Mouse (Mus musculus) heart, embryonic 11.5 days (tissue): ENCODE measurements around the gene Sap30l. TPM values are rescaled to one million over a fixed set of nuclear protein-coding genes. Genes with fewer than 3 reads are reported as not detected.

Experiments
- ATAC-seq: fragments of 200-750 bp; cut with Nextera tagmentation; replicated peaks from 2 replicates; pipeline ENCODE4 v1.8.0; 2017; ENCODE audit warnings: moderate library complexity; ENCODE audit not compliant: insufficient number of reproducible peaks, low FRiP score, low TSS enrichment
- H3K27ac ChIP-seq: fragments of 300-500 bp; sonication (generic); 2 replicates; pipeline ENCODE4 v1.5.1; 2014; ENCODE audit warnings: mild to moderate bottlenecking, low read depth, low read length
- H3K27me3 ChIP-seq: fragments of 300-500 bp; sonication (generic); 2 replicates; pipeline ENCODE4 v1.6.1; 2014; ENCODE audit warnings: mild to moderate bottlenecking, low read length, mixed read lengths; ENCODE audit not compliant: control insufficient read depth, insufficient read depth
- H3K36me3 ChIP-seq: fragments of 300-500 bp; sonication (generic); 2 replicates; pipeline ENCODE4 v1.6.1; 2014; ENCODE audit warnings: mild to moderate bottlenecking, low read length, moderate library complexity, mixed read lengths; ENCODE audit not compliant: control insufficient read depth, insufficient read depth
- H3K4me1 ChIP-seq: fragments of 300-500 bp; sonication (generic); 2 replicates; pipeline ENCODE4 v1.6.1; 2014; ENCODE audit warnings: low read length; ENCODE audit not compliant: control insufficient read depth, insufficient read depth
- H3K4me2 ChIP-seq: fragments of 300-500 bp; sonication (generic); 2 replicates; pipeline ENCODE4 v1.6.1; 2014; ENCODE audit warnings: mild to moderate bottlenecking, moderate library complexity
- H3K4me3 ChIP-seq: fragments of 300-500 bp; sonication (generic); 2 replicates; pipeline ENCODE4 v1.5.1; 2014; ENCODE audit warnings: low read depth, low read length
- H3K9ac ChIP-seq: fragments of 300-500 bp; sonication (generic); 2 replicates; pipeline ENCODE4 v1.6.1; 2014; ENCODE audit warnings: mild to moderate bottlenecking, low read depth, low read length, moderate library complexity
- H3K9me3 ChIP-seq: fragments of 300-500 bp; sonication (generic); replicated peaks from 2 replicates; pipeline ENCODE4 v1.6.1; 2016; ENCODE audit warnings: low read length; ENCODE audit not compliant: control insufficient read depth
- WGBS: fragments of 180-500 bp; shearing (Covaris S2); extraction: QIAGEN DNeasy Blood & Tissue Kit; methylation state at CpG from one replicate; pipeline ENCODE4 v1.1.7; 2014; ENCODE audit not compliant: insufficient replicate concordance; 5-methylcytosine and 5-hydroxymethylcytosine counted together
- polyA plus RNA-seq: library from polyadenylated mRNA; unstranded; fragments of >200 nt; fragmentation: Nextera tagmentation; extraction: Ambion mirVana; gene quantifications from 2 replicates; pipeline ENCODE4 v1.2.1, GENCODE M21; 2014

Sap30l gene
- polyA plus RNA-seq: 10.7 and 10.8 TPM in 2 replicates

DNA sequence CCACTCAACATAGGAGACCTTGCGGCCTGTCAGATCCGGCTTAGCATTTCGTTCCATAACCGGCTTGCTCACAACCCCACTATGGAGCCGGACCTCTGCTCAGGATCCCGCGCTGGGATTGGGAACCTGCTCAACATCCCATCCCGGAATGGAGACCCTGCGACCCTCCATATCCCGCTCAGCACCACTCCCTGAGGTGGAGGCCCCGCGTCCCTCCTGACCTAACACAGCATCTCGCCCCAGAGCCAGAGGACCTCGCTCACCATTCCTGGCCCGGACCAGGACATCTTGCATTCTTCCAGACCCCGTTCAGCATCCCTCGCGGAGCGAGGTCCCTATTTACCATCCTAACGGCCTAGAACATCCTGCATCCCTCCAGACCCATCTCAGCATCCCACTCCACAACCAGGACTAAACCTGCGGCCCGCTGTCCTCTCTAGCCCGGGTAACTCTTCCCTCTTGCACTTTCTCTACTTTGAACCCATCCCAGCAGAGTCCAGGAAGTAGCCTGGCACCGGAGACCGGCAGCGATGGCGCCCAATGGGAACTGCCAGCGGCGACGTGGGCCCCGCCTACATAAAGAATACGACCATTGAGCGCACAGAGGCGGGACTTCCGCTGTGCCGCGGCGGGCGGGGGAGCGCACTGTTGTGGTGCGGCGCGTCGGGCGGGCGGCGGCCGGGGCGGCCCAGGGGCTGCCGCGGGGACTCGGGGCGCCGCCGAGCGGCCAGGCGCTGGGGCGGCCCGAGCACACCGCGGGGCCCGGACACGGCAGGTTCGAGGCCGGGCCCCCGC lies at the start of gene Sap30l:
Gene Sap30l, plus strand, starts transcription at position 667 of the 795 bp plus-strand sequence.
- peak within 1 kb of the TSS; percentile 86 for H3K4me3 ChIP-seq

DNA sequence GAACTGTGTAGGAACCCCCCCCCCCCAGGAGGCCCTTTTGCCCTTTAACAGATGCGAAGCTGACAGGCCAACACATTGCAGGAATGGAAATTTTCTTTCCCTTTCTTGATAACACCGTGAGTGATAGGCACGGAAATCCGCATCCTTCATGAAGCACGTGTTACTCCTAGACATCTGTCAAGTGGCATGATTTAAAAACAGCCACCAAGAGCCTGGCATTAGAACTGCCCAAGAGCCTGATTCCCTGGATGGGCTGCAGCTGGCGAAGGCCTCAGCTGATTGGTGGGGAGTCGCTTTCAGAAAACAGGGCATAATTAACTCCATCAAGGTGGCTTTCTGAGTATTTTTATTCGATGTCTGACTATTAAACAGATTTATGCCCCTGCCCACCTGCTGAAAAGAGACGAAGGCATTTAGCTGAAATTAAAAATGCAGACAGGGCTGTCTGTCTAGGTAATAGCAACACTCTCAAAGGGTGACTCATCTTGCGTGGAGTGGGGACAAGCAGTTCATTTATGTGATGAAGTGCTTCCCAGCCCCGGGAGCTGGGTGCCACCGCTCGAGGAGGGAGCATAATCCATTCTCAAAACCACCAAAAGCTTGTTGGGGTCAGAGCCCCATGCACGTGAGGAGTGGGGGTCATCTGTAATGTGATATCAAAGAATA lies 47.8 kb upstream of the Sap30l start:
- Histone ChIP-seq H3K27ac (no peak overlapping the region), H3K36me3 (no peaks in the 10 kb centered on the region), H3K9ac (no peak overlapping the region), H3K4me2 (no peak overlapping the region), H3K4me1 (peaks cover 39% of the 10 kb centered on the region), H3K9me3 (no peaks in the 10 kb centered on the region), H3K4me3 (no peak overlapping the region), H3K27me3 (no peaks in the 10 kb centered on the region)
- peak; percentile 39; the same call in 1 of the 2 replicates for ATAC-seq
- 50% methylated on average over 14 of the region's 14 CpGs for WGBS

More for the DNA sequence above, at the start of gene Sap30l:
- no peaks in the 10 kb centered on the region for H3K36me3 ChIP-seq
- peak within 1 kb of the TSS; percentile 80 for H3K27ac ChIP-seq
- peaks cover 18% of the 10 kb centered on the region for H3K4me1 ChIP-seq
- H3K9ac ChIP-seq: peak within 1 kb of the TSS; percentile 86
- under 1% methylated on average over 66 of the region's 66 CpGs for WGBS
- peak; percentile 93 for ATAC-seq
- no peaks in the 10 kb centered on the region for H3K9me3 ChIP-seq
- H3K4me2 ChIP-seq: peak within 1 kb of the TSS; percentile 74
- H3K27me3 ChIP-seq: no peaks in the 10 kb centered on the region

DNA sequence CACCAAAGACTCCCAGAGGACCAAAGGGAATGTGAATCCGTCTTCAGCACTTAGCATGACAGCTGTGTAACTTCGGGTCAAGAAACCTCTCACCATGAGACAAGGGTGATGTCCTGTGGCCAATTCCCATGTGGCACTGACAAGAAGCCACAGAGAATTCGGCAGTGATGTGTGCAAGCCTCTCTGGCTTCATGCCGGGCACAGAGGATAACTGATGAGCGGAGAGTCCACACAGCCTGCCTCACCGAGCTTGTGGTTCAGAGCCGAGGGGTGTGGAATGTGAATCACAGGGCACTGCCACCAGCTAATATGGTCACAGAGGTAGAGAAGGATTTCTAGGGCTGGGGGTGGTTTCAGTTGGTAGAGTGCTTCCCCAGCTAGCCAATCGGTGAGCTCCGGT lies 42.8 kb upstream of the Sap30l start:
- Histone ChIP-seq H3K4me2 (no peak overlapping the region), H3K4me3 (no peak overlapping the region), H3K9ac (no peak overlapping the region), H3K27me3 (no peaks in the 10 kb centered on the region), H3K9me3 (no peaks in the 10 kb centered on the region), H3K4me1 (peaks cover 4% of the 10 kb centered on the region), H3K36me3 (no peaks in the 10 kb centered on the region; the same call in 1 of the 2 replicates), H3K27ac (no peak overlapping the region)
- WGBS: 74% methylated on average over 9 of the region's 9 CpGs
- no peak for ATAC-seq

DNA sequence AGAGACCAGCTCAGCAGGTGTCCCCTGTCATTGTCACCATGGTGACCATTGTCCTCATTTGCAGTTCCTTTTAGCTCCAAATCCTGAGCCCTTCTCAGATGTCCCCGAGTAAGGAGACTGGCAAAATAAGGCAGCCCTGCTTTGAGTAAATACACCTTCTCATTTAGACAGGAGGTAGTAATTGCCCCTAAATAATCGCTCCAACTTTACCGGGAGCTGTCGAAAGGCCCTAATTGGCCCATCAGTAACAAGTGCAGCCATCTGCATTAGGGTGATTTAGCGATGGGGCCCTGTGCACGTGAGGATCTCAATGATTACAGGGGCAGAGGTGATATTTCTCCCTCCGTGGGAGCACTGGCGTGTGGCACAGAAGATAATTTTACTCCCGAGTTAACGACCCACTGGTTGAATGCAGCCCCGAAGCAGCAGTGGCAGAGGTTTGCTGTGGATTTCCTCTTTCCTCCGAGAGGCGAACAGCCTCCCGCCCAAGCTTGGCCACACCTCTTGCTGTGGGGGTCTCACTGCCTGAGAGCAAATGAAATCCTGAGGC lies 40.9 kb upstream of the Sap30l start:
- H3K36me3 ChIP-seq: no peaks in the 10 kb centered on the region; the same call in 1 of the 2 replicates
- H3K4me2 ChIP-seq: no peak overlapping the region
- H3K27ac ChIP-seq: no peak overlapping the region
- no peak for ATAC-seq
- no peak overlapping the region for H3K9ac ChIP-seq
- no peaks in the 10 kb centered on the region for H3K27me3 ChIP-seq
- H3K4me1 ChIP-seq: no peaks in the 10 kb centered on the region
- H3K9me3 ChIP-seq: no peaks in the 10 kb centered on the region
- 27% methylated on average over 14 of the region's 14 CpGs for WGBS
- H3K4me3 ChIP-seq: no peak overlapping the region

DNA sequence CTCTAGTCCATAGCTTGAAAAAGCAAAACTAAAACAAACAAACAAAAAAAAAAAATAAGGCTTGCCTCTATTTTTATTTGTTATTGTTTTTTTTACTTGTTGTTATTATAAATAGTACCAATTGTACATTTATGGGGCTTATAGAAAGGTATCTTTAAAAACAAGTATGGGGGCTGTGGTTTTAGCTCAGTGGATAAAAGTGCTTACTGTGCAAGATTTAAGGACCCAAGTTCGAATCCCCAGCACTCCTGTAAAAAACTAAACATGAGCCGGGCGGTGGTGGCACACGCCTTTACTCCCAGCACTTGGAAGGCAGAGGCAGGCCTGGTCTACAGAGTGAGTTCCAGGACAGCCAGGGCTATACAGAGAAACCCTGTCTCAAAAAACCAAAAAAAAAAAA lies 40.1 kb upstream of the Sap30l start:
- H3K27me3 ChIP-seq: no peaks in the 10 kb centered on the region
- ATAC-seq: no peak
- H3K9me3 ChIP-seq: no peaks in the 10 kb centered on the region
- H3K4me1 ChIP-seq: no peaks in the 10 kb centered on the region
- no peak overlapping the region for H3K4me3 ChIP-seq
- H3K36me3 ChIP-seq: no peaks in the 10 kb centered on the region; the same call in 1 of the 2 replicates
- no peak overlapping the region for H3K27ac ChIP-seq
- H3K4me2 ChIP-seq: no peak overlapping the region
- WGBS: 89% methylated on average over 4 of the region's 4 CpGs
- no peak overlapping the region for H3K9ac ChIP-seq

DNA sequence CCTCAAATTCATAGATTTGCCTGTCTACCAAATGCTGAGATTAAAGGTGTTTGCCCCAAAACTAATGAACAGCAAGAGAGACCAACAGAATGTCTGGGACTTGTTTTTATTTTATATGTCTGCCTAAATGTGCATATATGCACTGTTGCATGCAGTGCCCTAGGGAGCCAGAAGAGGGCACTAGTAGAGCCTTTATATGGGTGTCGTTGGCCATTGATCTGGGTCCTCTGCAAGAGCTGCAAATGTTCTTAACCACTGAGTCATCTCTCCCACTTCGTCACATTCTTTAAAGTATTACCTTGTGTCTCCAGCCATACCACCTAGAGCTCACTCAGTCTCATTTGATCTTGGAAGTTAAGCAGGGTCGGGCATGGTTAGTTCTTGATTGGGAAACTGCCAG lies 37.3 kb upstream of the Sap30l start:
- H3K27ac ChIP-seq: no peak overlapping the region
- H3K4me1 ChIP-seq: no peaks in the 10 kb centered on the region
- no peaks in the 10 kb centered on the region for H3K27me3 ChIP-seq
- no peak overlapping the region for H3K4me2 ChIP-seq
- no peaks in the 10 kb centered on the region; the same call in 1 of the 2 replicates for H3K36me3 ChIP-seq
- no peak overlapping the region for H3K9ac ChIP-seq
- H3K9me3 ChIP-seq: no peaks in the 10 kb centered on the region
- H3K4me3 ChIP-seq: no peak overlapping the region
- 86% methylated on average over 3 of the region's 3 CpGs for WGBS
- no peak for ATAC-seq

DNA sequence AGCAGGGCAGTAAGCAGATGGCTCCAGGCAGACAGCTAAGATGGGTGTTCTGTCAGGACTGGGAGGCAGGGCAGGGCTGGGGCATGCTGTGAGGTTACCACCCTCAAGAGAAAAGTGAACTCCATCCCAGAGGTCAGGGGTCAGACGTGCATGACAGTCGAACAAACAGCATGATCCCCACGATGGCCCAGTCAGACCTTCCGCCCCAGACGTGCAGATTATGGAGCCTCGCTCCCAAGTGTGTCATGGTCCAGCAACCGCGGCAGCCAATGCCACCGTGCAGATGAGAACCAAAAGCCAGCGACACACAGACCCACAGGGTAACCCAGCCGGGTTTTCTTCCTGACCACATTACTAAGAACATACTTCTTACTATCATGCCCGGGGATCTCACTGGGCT lies 34.8 kb upstream of the Sap30l start:
- H3K27me3 ChIP-seq: no peaks in the 10 kb centered on the region
- no peak overlapping the region for H3K4me3 ChIP-seq
- ATAC-seq: no peak
- no peaks in the 10 kb centered on the region for H3K9me3 ChIP-seq
- H3K4me2 ChIP-seq: no peak overlapping the region
- H3K4me1 ChIP-seq: no peaks in the 10 kb centered on the region
- no peaks in the 10 kb centered on the region; the same call in 1 of the 2 replicates for H3K36me3 ChIP-seq
- H3K9ac ChIP-seq: no peak overlapping the region
- no peak overlapping the region for H3K27ac ChIP-seq
- 77% methylated on average over 12 of the region's 12 CpGs for WGBS

DNA sequence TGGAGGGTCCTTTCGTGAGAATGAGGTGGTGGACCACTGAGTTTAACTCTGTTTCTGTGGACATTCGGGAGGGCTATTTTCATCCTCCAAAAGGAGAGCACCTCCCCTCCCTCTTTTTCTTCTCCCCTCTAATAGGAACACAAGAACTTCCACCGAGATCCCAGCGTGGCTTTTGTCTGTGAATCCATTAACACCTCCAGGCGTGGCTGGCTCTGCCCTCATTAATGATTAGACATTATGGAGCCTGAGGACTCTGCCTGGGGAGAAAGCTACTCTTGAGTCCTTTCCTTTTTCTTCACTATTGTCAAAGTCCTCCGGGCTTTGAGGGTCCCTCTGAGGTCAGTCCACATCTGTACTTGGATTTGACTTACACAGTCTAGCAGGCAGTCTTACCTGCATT lies 34.3 kb upstream of the Sap30l start:
- H3K27me3 ChIP-seq: no peaks in the 10 kb centered on the region
- ATAC-seq: no peak
- H3K36me3 ChIP-seq: no peaks in the 10 kb centered on the region; the same call in 1 of the 2 replicates
- H3K27ac ChIP-seq: no peak overlapping the region
- 57% methylated on average over 6 of the region's 6 CpGs for WGBS
- H3K4me2 ChIP-seq: no peak overlapping the region
- no peak overlapping the region for H3K4me3 ChIP-seq
- no peak overlapping the region for H3K9ac ChIP-seq
- no peaks in the 10 kb centered on the region for H3K4me1 ChIP-seq
- no peaks in the 10 kb centered on the region for H3K9me3 ChIP-seq
